Mouse (Mus musculus): ENCODE data around the gene Smim13.

GRCm38 (mm10) chr13:41233241-41233640 lies 16.4 kb upstream of the Smim13 start:
- TF ChIP-seq CTCF (IDR thresholded peaks at IDR 0.05; ENCODE audit: control insufficient read depth, insufficient read depth, low read length) = no peak
- no peak for TF ChIP-seq POLR2A (IDR thresholded peaks at IDR 0.05; ENCODE audit: borderline replicate concordance, control insufficient read depth, low read depth, low read length)

Data from bone marrow, adult 2 months (tissue).